Mouse (Mus musculus) liver, postnatal 0 days (tissue): ENCODE data around the gene Egflam. TPM values are rescaled to one million over a fixed set of nuclear protein-coding genes. Genes with fewer than 3 reads are reported as not detected.
A peak's percentile ranks its signal among the peaks of the same experiment; 100 is the strongest.

Experiments used
- ATAC-seq: fragments of 200-750 bp; cut with Nextera tagmentation; 2 replicates; pipeline ENCODE4 v1.8.0; 2017; ENCODE audit warnings: mild to moderate bottlenecking, moderate library complexity
- DNase-seq: peaks from one replicate; pipeline ENCODE4 v3.0.0-alpha.2; 2016
- H3K27ac ChIP-seq: fragments of 300-500 bp; sonication (generic); 2 replicates; pipeline ENCODE4 v1.5.1; 2014; ENCODE audit warnings: antibody characterized with exemption, moderate library complexity, mild to moderate bottlenecking, low read depth
- H3K27me3 ChIP-seq: fragments of 300-500 bp; sonication (generic); 2 replicates; pipeline ENCODE4 v1.6.1; 2014; ENCODE audit warnings: low read length, control low read depth, mixed read lengths; ENCODE audit not compliant: insufficient read depth
- H3K36me3 ChIP-seq: fragments of 300-500 bp; sonication (generic); replicated peaks from 2 replicates; pipeline ENCODE4 v1.6.1; 2014; ENCODE audit warnings: mild to moderate bottlenecking, control low read depth, low read length, moderate library complexity, mixed read lengths; ENCODE audit not compliant: insufficient read depth
- H3K4me1 ChIP-seq: fragments of 300-500 bp; sonication (generic); 2 replicates; pipeline ENCODE4 v1.6.1; 2014; ENCODE audit warnings: antibody characterized with exemption, mild to moderate bottlenecking, control low read depth; ENCODE audit not compliant: insufficient read depth
- H3K4me2 ChIP-seq: fragments of 300-500 bp; sonication (generic); 2 replicates; pipeline ENCODE4 v1.6.1; 2014; ENCODE audit warnings: low read depth, mild to moderate bottlenecking, low read length, moderate library complexity, mixed read lengths
- H3K4me3 ChIP-seq: fragments of 300-500 bp; sonication (generic); 2 replicates; pipeline ENCODE4 v1.5.1; 2014; ENCODE audit warnings: low read depth, low read length
- H3K9ac ChIP-seq: fragments of 300-500 bp; sonication (generic); replicated peaks from 2 replicates; pipeline ENCODE4 v1.6.1; 2014; ENCODE audit warnings: mild to moderate bottlenecking, moderate library complexity
- H3K9me3 ChIP-seq: fragments of 300-500 bp; sonication (generic); 2 replicates; pipeline ENCODE4 v1.6.1; 2016; ENCODE audit warnings: mild to moderate bottlenecking, control low read depth, low read length, mixed read lengths
- CTCF ChIP-seq: sonication (generic); IDR thresholded peaks from 2 replicates; pipeline ENCODE4 v1.5.1; 2016; ENCODE audit warnings: antibody characterized with exemption, low read depth
- EP300 ChIP-seq: IDR thresholded peaks from 2 replicates; pipeline ENCODE4 v1.6.1; 2016; ENCODE audit warnings: antibody characterized with exemption, low read depth, mild to moderate bottlenecking
- WGBS: fragments of 180-500 bp; shearing (Covaris S2); extraction: QIAGEN DNeasy Blood & Tissue Kit; methylation state at CpG from one replicate; pipeline ENCODE4 v1.1.7; 2014; ENCODE audit not compliant: insufficient replicate concordance; 5-methylcytosine and 5-hydroxymethylcytosine counted together
- polyA plus RNA-seq: library from polyadenylated mRNA; unstranded; fragments of >200 nt; fragmentation: Nextera tagmentation; extraction: Ambion mirVana; gene quantifications from 2 replicates; pipeline ENCODE4 v1.2.1, GENCODE M21; 2015

Egflam gene
- 0.36 and 0.53 TPM in 2 replicates for polyA plus RNA-seq

GRCm38 (mm10) chr15:7397818-7398608 lies at the start of gene Egflam:
TSS of gene Egflam (minus strand) at chr15:7398395.
- Histone ChIP-seq H3K4me2 (peak within 1 kb of the TSS; percentile 68), H3K4me3 (peak within 1 kb of the TSS; percentile 45), H3K9me3 (no peaks in the 10 kb centered on the region), H3K36me3 (no peaks in the 10 kb centered on the region), H3K9ac (peak within 1 kb of the TSS; percentile 44; the same call in 1 of the 2 replicates), H3K27ac (no peak within 1 kb of the TSS), H3K27me3 (peaks cover 26% of the 10 kb centered on the region), H3K4me1 (no peaks in the 10 kb centered on the region)
- 2% methylated on average over 62 of the region's 62 CpGs for WGBS
- TF ChIP-seq CTCF (no peak), EP300 (no peak)
- DNase-seq (no peak), ATAC-seq (no peak)

- H3K4me2 ChIP-seq = no peak overlapping the region
- no peaks in the 10 kb centered on the region for H3K36me3 ChIP-seq
- no peak overlapping the region for H3K9ac ChIP-seq
- 0 out of 2 replicates have a peak, but pooled peaks cover 2% of the 10 kb centered on the region for H3K27me3 ChIP-seq
- no peak for ATAC-seq
- DNase-seq = no peak
- WGBS = 62% methylated on average over 17 of the region's 17 CpGs
- no peak overlapping the region for H3K27ac ChIP-seq
- no peak overlapping the region for H3K4me3 ChIP-seq
- no peaks in the 10 kb centered on the region for H3K4me1 ChIP-seq
- H3K9me3 ChIP-seq = no peaks in the 10 kb centered on the region
- TF ChIP-seq EP300 (no peak), CTCF (peak; percentile 51)
These were observed 45.5 kb upstream of the Egflam start for GRCm38 (mm10) chr15:7443396-7444315.

- no peaks in the 10 kb centered on the region for H3K9me3 ChIP-seq
- no peak overlapping the region for H3K4me2 ChIP-seq
- ATAC-seq (no peak), DNase-seq (no peak)
- no peak overlapping the region for H3K4me3 ChIP-seq
- H3K9ac ChIP-seq = no peak overlapping the region
- 58% methylated on average over 16 of the region's 16 CpGs for WGBS
- TF ChIP-seq CTCF (no peak), EP300 (no peak)
- H3K4me1 ChIP-seq = no peaks in the 10 kb centered on the region
- H3K27me3 ChIP-seq = 0 out of 2 replicates have a peak, but pooled peaks cover 2% of the 10 kb centered on the region
- H3K36me3 ChIP-seq = no peaks in the 10 kb centered on the region
- H3K27ac ChIP-seq = no peak overlapping the region
These were observed 44.2 kb upstream of the Egflam start for GRCm38 (mm10) chr15:7442148-7443100.

GRCm38 (mm10) chr15:7424282-7424681 lies 26.1 kb upstream of the Egflam start:
- ATAC-seq = no peak
- TF ChIP-seq CTCF (no peak), EP300 (no peak)

GRCm38 (mm10) chr15:7404521-7404920 lies 6.3 kb upstream of the Egflam start:
- DNase-seq = no peak
- TF ChIP-seq EP300 (no peak), CTCF (no peak)
- WGBS = 68% methylated on average over 8 of the region's 8 CpGs
- H3K4me2 ChIP-seq = no peak overlapping the region
- H3K27ac ChIP-seq = no peak overlapping the region
- no peaks in the 10 kb centered on the region for H3K9me3 ChIP-seq
- H3K36me3 ChIP-seq = no peaks in the 10 kb centered on the region
- H3K27me3 ChIP-seq = no peaks in the 10 kb centered on the region
- H3K9ac ChIP-seq = no peak overlapping the region
- ATAC-seq = no peak
- H3K4me3 ChIP-seq = no peak overlapping the region
- H3K4me1 ChIP-seq = no peaks in the 10 kb centered on the region

More at GRCm38 (mm10) chr15:7424282-7424681, 26.1 kb upstream of the Egflam start:
- DNase-seq = no peak
- Histone ChIP-seq H3K27ac (no peak overlapping the region), H3K9me3 (no peaks in the 10 kb centered on the region), H3K4me1 (no peaks in the 10 kb centered on the region), H3K27me3 (no peaks in the 10 kb centered on the region), H3K36me3 (no peaks in the 10 kb centered on the region), H3K9ac (no peak overlapping the region), H3K4me3 (no peak overlapping the region), H3K4me2 (no peak overlapping the region)
- WGBS = 57% methylated on average over 2 of the region's 2 CpGs
